Comparison of ENCODE assay signal across 8 mouse cellular contexts in genomic region chr19:7605930-7606783, GRCm38 (mm10). TPM values are rescaled to one million over a fixed set of nuclear protein-coding genes. Genes with fewer than 3 reads are reported as not detected.
A peak's percentile ranks its signal among the peaks of the same experiment; 100 is the strongest.
DNase-seq lines count a peak whose midpoint lies in the region; ATAC-seq and TF ChIP-seq lines count a peak whose summit lies in the region.

No protein-coding gene starts in this region.

- ATAC-seq in kidney, postnatal 0 days (replicated peaks; ENCODE audit: low FRiP score, low read depth): peak; percentile 90
- ATAC-seq in liver, embryonic 13.5 days (ENCODE audit: low read depth): no peak
- ATAC-seq in neural tube, embryonic 15.5 days (ENCODE audit: low FRiP score): peak; percentile 75

- no peak for TF ChIP-seq CTCF in brain, embryonic 14.5 days (IDR thresholded peaks at IDR 0.05; ENCODE audit: borderline replicate concordance, extremely low read depth, insufficient read depth, insufficient read length)
- TF ChIP-seq CTCF in kidney, postnatal 0 days (IDR thresholded peaks at IDR 0.05; ENCODE audit: low read depth): peak; percentile 63

- H3K4me2 ChIP-seq in kidney, postnatal 0 days (ENCODE audit: low read length): peak overlapping the region; percentile 50
- peak overlapping the region; percentile 45 for H3K4me2 ChIP-seq in liver, embryonic 13.5 days
- H3K4me2 ChIP-seq in neural tube, embryonic 15.5 days: peak overlapping the region; percentile 83

- H3K4me1 ChIP-seq in ES-E14 (ENCODE audit: control insufficient read depth in 2 of 2, insufficient read depth in 2 of 2, low read length in 2 of 2, poor library complexity in 1 of 2): peaks cover 0 to 10% of the 10 kb centered on the region in 2 experiments; a peak in 2 of 4 replicates
- H3K4me1 ChIP-seq in kidney, postnatal 0 days (replicated peaks; ENCODE audit: insufficient read depth, low read length): 0 out of 2 replicates have a peak, but pooled peaks cover 3% of the 10 kb centered on the region
- H3K4me1 ChIP-seq in liver, embryonic 13.5 days (replicated peaks): peaks cover 7% of the 10 kb centered on the region; the same call in 1 of the 2 replicates
- peaks cover 20% of the 10 kb centered on the region for H3K4me1 ChIP-seq in neural tube, embryonic 15.5 days

- H3K36me3 ChIP-seq in ES-E14 (ENCODE audit: control insufficient read depth, insufficient read depth, low read length, poor library complexity, severe bottlenecking): no peaks in the 10 kb centered on the region
- no peaks in the 10 kb centered on the region for H3K36me3 ChIP-seq in kidney, postnatal 0 days (ENCODE audit: insufficient read depth, low read length)
- no peaks in the 10 kb centered on the region for H3K36me3 ChIP-seq in liver, embryonic 13.5 days
- no peaks in the 10 kb centered on the region for H3K36me3 ChIP-seq in neural tube, embryonic 15.5 days

- H3K9me3 ChIP-seq in ES-E14 (ENCODE audit: control insufficient read depth, insufficient read depth, low read depth, low read length): no peaks in the 10 kb centered on the region
- H3K9me3 ChIP-seq in kidney, postnatal 0 days (replicated peaks; ENCODE audit: low read length): no peaks in the 10 kb centered on the region
- H3K9me3 ChIP-seq in liver, embryonic 13.5 days (replicated peaks): no peaks in the 10 kb centered on the region
- H3K9me3 ChIP-seq in neural tube, embryonic 15.5 days (replicated peaks): no peaks in the 10 kb centered on the region

- no peak overlapping the region for H3K9ac ChIP-seq in ES-E14 (ENCODE audit: insufficient read depth, low read depth, low read length, poor library complexity, severe bottlenecking)
- no peak overlapping the region for H3K9ac ChIP-seq in kidney, postnatal 0 days (ENCODE audit: low read depth, low read length)
- no peak overlapping the region for H3K9ac ChIP-seq in liver, embryonic 13.5 days
- peak overlapping the region; percentile 31 for H3K9ac ChIP-seq in neural tube, embryonic 15.5 days (replicated peaks)

- no peaks in the 10 kb centered on the region for H3K27me3 ChIP-seq in kidney, postnatal 0 days (ENCODE audit: insufficient read depth, low read length)
- H3K27me3 ChIP-seq in liver, embryonic 13.5 days: peaks cover 36% of the 10 kb centered on the region
- peaks cover 11% of the 10 kb centered on the region; the same call in 1 of the 2 replicates for H3K27me3 ChIP-seq in neural tube, embryonic 15.5 days (replicated peaks)

- H3K4me3 ChIP-seq in ES-E14 (ENCODE audit: insufficient read depth in 1 of 2, low read depth in 1 of 2, low read length in 2 of 2, poor library complexity in 1 of 2, severe bottlenecking in 1 of 2): peak overlapping the region; percentile 21 to 56; a peak in 3 of 4 replicates
- H3K4me3 ChIP-seq in kidney, postnatal 0 days (replicated peaks; ENCODE audit: low read depth, low read length): no peak overlapping the region; the same call in 1 of the 2 replicates
- H3K4me3 ChIP-seq in liver, embryonic 13.5 days (replicated peaks): no peak overlapping the region
- peak overlapping the region; percentile 35 for H3K4me3 ChIP-seq in neural tube, embryonic 15.5 days (replicated peaks)

- in situ Hi-C loops in ES-E14 (cut with MboI; ENCODE audit: low sequenced_read_pairs in 2 of 2, unreplicated experiment in 2 of 2): loop anchor here in 1 of 2 experiments (10.0 kb wide), 1 partner anchor 71 kb away; no protein-coding TSS in a partner anchor

- no peak for DNase-seq in ES-E14 (ENCODE audit: low read depth, low spot score)
- DNase-seq in brain, embryonic 14.5 days (ENCODE audit: low read depth): peak; percentile 97
- DNase-seq in frontal cortex, postnatal 10 days (ENCODE audit: low spot score in 2 of 2): peak; percentile 69 to 72
- DNase-seq in kidney, postnatal 0 days (ENCODE audit: low spot score): peak; percentile 64
- no peak for DNase-seq in liver, embryonic 13.5 days
- DNase-seq in spleen, postnatal 4 days (ENCODE audit: low spot score in 2 of 2): no peak
- no peak for DNase-seq in ovary, postnatal 14 days (ENCODE audit: low spot score)

- 6% methylated on average over 15 of the region's 15 CpGs for WGBS in kidney, postnatal 0 days
- 9% methylated on average over 15 of the region's 15 CpGs for WGBS in liver, embryonic 13.5 days (ENCODE audit: insufficient replicate concordance)
- 6% methylated on average over 15 of the region's 15 CpGs for WGBS in neural tube, embryonic 15.5 days

- TF ChIP-seq POLR2A in brain, embryonic 14.5 days (IDR thresholded peaks at IDR 0.05; ENCODE audit: borderline replicate concordance, extremely low read depth, insufficient read depth, insufficient read length, poor library complexity, severe bottlenecking): no peak

- no peak overlapping the region for H3K27ac ChIP-seq in ES-E14 (ENCODE audit: insufficient read depth, low read depth, low read length, poor library complexity, severe bottlenecking)
- 0 out of 2 replicates have a peak overlapping the region, but pooled peaks have one; percentile 10 for H3K27ac ChIP-seq in kidney, postnatal 0 days
- H3K27ac ChIP-seq in liver, embryonic 13.5 days: no peak overlapping the region
- H3K27ac ChIP-seq in neural tube, embryonic 15.5 days (replicated peaks): 0 out of 2 replicates have a peak overlapping the region, but pooled peaks have one; percentile 5

TF ChIP-seq in ES-E14, 5 proteins besides CTCF, POLR2A, EP300 and RAD21:
- TF ChIP-seq HCFC1 (IDR thresholded peaks at IDR 0.05; ENCODE audit: borderline replicate concordance, insufficient read depth, low read length) (no peak), MAFK (IDR thresholded peaks at IDR 0.05; ENCODE audit: insufficient read depth, low read depth, low read length) (peak; percentile 48; the same call in 1 of the 2 replicates)
TF ChIP-seq in ES-E14: peak in this region for 1.

RNA-seq across cellular contexts. Expression of gene Lgals12, which starts 0.8 kb away (rescaled TPM):
- 0.45 and 0.53 TPM in 2 replicates for total RNA-seq in ES-E14 (2012; rRNA removed)
- polyA plus RNA-seq in brain, embryonic 14.5 days (2012; rRNA removed): 0.68 and 0.72 TPM in 2 replicates
- polyA plus RNA-seq in kidney, postnatal 0 days (2015; fragmentation: Nextera tagmentation; extraction: Ambion mirVana): 1.6 and 1.8 TPM in 2 replicates
- polyA plus RNA-seq in liver, embryonic 13.5 days (2015; fragmentation: Nextera tagmentation; extraction: Ambion mirVana): not detected in 2 replicates
- polyA plus RNA-seq in neural tube, embryonic 15.5 days (2015; fragmentation: Nextera tagmentation; extraction: Ambion mirVana): 0.15 and 0.26 TPM in 2 replicates

RNA-seq across cellular contexts. Expression of gene Hrasls5, which starts 6.2 kb away (rescaled TPM):
- total RNA-seq in ES-E14 (2012; rRNA removed): not detected in 2 replicates
- polyA plus RNA-seq in brain, embryonic 14.5 days (2012; rRNA removed): 0.15 TPM in 1 of 2 replicates, not detected in the other
- polyA plus RNA-seq in kidney, postnatal 0 days (2015; fragmentation: Nextera tagmentation; extraction: Ambion mirVana): 0.28 and 0.36 TPM in 2 replicates
- not detected in 2 replicates for polyA plus RNA-seq in liver, embryonic 13.5 days (2015; fragmentation: Nextera tagmentation; extraction: Ambion mirVana)
- polyA plus RNA-seq in neural tube, embryonic 15.5 days (2015; fragmentation: Nextera tagmentation; extraction: Ambion mirVana): not detected in 2 replicates

RNA-seq across cellular contexts. Expression of gene Pla2g16, which starts 48.9 kb away (rescaled TPM):
- total RNA-seq in ES-E14 (2012; rRNA removed): 8.3 and 10.3 TPM in 2 replicates
- polyA plus RNA-seq in brain, embryonic 14.5 days (2012; rRNA removed): 3.2 and 3.5 TPM in 2 replicates
- 20.5 and 20.6 TPM in 2 replicates for polyA plus RNA-seq in kidney, postnatal 0 days (2015; fragmentation: Nextera tagmentation; extraction: Ambion mirVana)
- 24.6 and 27.1 TPM in 2 replicates for polyA plus RNA-seq in liver, embryonic 13.5 days (2015; fragmentation: Nextera tagmentation; extraction: Ambion mirVana)
- 4.7 and 6.9 TPM in 2 replicates for polyA plus RNA-seq in neural tube, embryonic 15.5 days (2015; fragmentation: Nextera tagmentation; extraction: Ambion mirVana)

Comparison
In these comparisons a context has a peak if more than half of its experiments do, and no peak if none do; other contexts are left out.
1. DNase-seq: peak in brain, embryonic 14.5 days (single experiment), frontal cortex, postnatal 10 days (2 of 2) and kidney, postnatal 0 days (single experiment); none in ES-E14 (single experiment), liver, embryonic 13.5 days (single experiment), spleen, postnatal 4 days (0 of 2) and ovary, postnatal 14 days (single experiment).
2. H3K27ac ChIP-seq: peak in kidney, postnatal 0 days (single experiment) and neural tube, embryonic 15.5 days (single experiment); none in ES-E14 (single experiment) and liver, embryonic 13.5 days (single experiment).
3. H3K4me3 ChIP-seq: peak in ES-E14 (2 of 2) and neural tube, embryonic 15.5 days (single experiment); none in kidney, postnatal 0 days (single experiment) and liver, embryonic 13.5 days (single experiment).
4. Peak in every context shown above with its lines, with median percentiles within 50 percentile points of each other: H3K4me2 ChIP-seq.